Mouse (Mus musculus) G1E (cell line): ENCODE data around the gene Ccdc134.

Experiments
- CTCF ChIP-seq: IDR thresholded peaks from 2 replicates; pipeline ENCODE4 v1.5.1; 2012; ENCODE audit warnings: low read depth, low read length, inconsistent platforms, mixed read lengths
- GATA1 ChIP-seq: IDR thresholded peaks from 2 replicates; pipeline ENCODE4 v1.6.1; 2012; ENCODE audit warnings: borderline replicate concordance, low read length, inconsistent platforms, mixed read lengths
- POLR2AphosphoS5 ChIP-seq: IDR thresholded peaks from 2 replicates; pipeline ENCODE4 v1.6.1; 2012; ENCODE audit warnings: low read depth, low read length, inconsistent platforms; ENCODE audit not compliant: insufficient replicate concordance

DNA sequence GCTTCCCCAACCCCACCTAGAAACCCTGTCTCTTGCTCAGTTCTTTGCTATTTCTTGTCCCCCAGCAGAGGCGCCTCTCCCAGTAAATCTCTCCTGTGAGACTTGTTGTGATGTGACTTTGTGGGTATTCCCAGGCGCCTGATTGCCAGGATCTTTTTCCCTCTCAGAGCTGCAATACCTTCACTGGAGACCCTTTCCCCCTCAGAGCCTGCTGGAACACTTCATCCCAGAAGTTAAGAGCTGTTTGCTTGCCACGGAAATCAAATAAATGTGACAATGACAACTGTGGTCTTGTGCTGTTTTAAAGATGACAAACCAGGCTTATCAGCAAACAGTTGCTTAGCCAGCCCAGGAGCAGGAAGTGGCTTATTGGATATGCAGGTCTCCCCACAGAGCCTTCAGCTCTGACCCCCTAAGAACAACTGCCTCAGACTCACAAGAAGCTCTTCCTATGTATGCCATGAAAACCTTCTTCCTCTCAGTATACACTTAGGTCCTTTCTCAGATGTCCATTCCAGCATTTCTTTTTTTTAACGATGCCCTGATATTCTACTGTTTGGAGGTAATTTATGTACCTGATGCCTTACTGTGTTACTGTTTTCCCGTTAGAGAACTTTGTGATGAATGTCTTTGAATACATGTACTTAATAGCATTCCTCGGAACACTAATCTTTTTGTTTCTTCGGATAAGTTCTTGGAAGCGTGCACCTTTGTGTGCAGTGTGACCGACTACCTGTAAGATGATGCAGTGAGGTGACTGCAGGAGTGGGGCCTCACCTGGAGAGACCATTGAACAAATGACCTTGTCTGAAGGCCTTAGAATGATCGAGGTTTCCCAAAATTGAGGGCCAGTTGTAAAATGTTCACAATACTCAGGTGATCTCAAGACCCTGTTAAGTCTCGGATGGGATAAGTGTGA is 18.4 kb downstream of the Ccdc134 start:
- no peak for TF ChIP-seq CTCF
- TF ChIP-seq POLR2AphosphoS5 = no peak
- TF ChIP-seq GATA1 = no peak
